Mouse (Mus musculus) MEL (cell line): ENCODE results near the gene Slc7a5. TPM values are rescaled to one million over a fixed set of nuclear protein-coding genes. Genes with fewer than 3 reads are reported as not detected.

Experiments
- DNase-seq: peaks from one replicate; pipeline ENCODE4 v3.0.0; 2011; ENCODE audit warnings: low read depth, low spot score
- H3K27ac ChIP-seq: 2 replicates; pipeline ENCODE4 v1.5.1; 2012; ENCODE audit warnings: low read depth, mild to moderate bottlenecking, control low read depth, low read length, moderate library complexity; ENCODE audit not compliant: control insufficient read depth
- H3K27me3 ChIP-seq, 2 experiments: fragments of 150-350 bp in 1 of 2; sonication (generic) in 1 of 2; 2 replicates each; pipeline ENCODE4 v1.6.1; 2012; ENCODE audit warnings: low read length in 2 of 2, mild to moderate bottlenecking in 2 of 2, improper control_type of control experiment in 1 of 2, moderate library complexity in 1 of 2; ENCODE audit not compliant: insufficient read depth in 2 of 2, control insufficient read depth in 1 of 2
- H3K36me3 ChIP-seq, 2 experiments: 2 replicates each; pipeline ENCODE4 v1.6.1; 2012 to 2014; ENCODE audit warnings: low read length in 2 of 2, improper control_type of control experiment in 1 of 2, inconsistent platforms in 1 of 2, mild to moderate bottlenecking in 1 of 2; ENCODE audit not compliant: insufficient read depth in 2 of 2, control insufficient read depth in 1 of 2
- H3K4me1 ChIP-seq, 2 experiments: fragments of 150-350 bp in 1 of 2; sonication (generic) in 1 of 2; 2 replicates each; pipeline ENCODE4 v1.6.1; 2012; ENCODE audit warnings: low read length in 2 of 2, improper control_type of control experiment in 1 of 2, mild to moderate bottlenecking in 1 of 2; ENCODE audit not compliant: insufficient read depth in 2 of 2, control insufficient read depth in 1 of 2
- H3K4me3 ChIP-seq, 2 experiments: fragments of 150-350 bp in 1 of 2; sonication (generic) in 1 of 2; 2 replicates each; pipeline ENCODE4 v1.5.1; 2012; ENCODE audit warnings: low read depth in 2 of 2, low read length in 2 of 2, mild to moderate bottlenecking in 2 of 2, moderate library complexity in 2 of 2, control low read depth in 1 of 2, improper control_type of control experiment in 1 of 2; ENCODE audit not compliant: control insufficient read depth in 1 of 2, insufficient read depth in 1 of 2
- H3K79me2 ChIP-seq: 2 replicates; pipeline ENCODE4 v1.6.1; 2012; ENCODE audit warnings: mild to moderate bottlenecking, low read length, moderate library complexity; ENCODE audit not compliant: control insufficient read depth, poor library complexity, insufficient read depth
- H3K9ac ChIP-seq: 2 replicates; pipeline ENCODE4 v1.6.1; 2012; ENCODE audit warnings: low read depth, mild to moderate bottlenecking, control low read depth, low read length, moderate library complexity; ENCODE audit not compliant: control insufficient read depth, poor library complexity, severe bottlenecking
- H3K9me3 ChIP-seq: fragments of 150-350 bp; sonication (generic); replicated peaks from 2 replicates; pipeline ENCODE4 v1.6.1; 2012; ENCODE audit warnings: mild to moderate bottlenecking, low read length, improper control_type of control experiment, moderate library complexity; ENCODE audit not compliant: insufficient read depth
- CHD2 ChIP-seq: IDR thresholded peaks from 2 replicates; pipeline ENCODE4 v1.6.1; 2011; ENCODE audit warnings: low read length, improper control_type of control experiment
- CTCF ChIP-seq, 3 experiments: IDR thresholded peaks in 2 of 3; conservative IDR thresholded peaks in 1 of 3; 2 replicates each; pipeline ENCODE4 v1.5.1; 2011 to 2012; ENCODE audit warnings: low read length in 3 of 3, low read depth in 2 of 3, mild to moderate bottlenecking in 2 of 3, improper control_type of control experiment in 1 of 3, inconsistent platforms in 1 of 3, mixed read lengths in 1 of 3, moderate library complexity in 1 of 3; ENCODE audit not compliant: control insufficient read depth in 1 of 3, insufficient read depth in 1 of 3, poor library complexity in 1 of 3, severe bottlenecking in 1 of 3
- E2F4 ChIP-seq: IDR thresholded peaks from 2 replicates; pipeline ENCODE4 v1.6.1; 2011; ENCODE audit warnings: low read depth, low read length, improper control_type of control experiment, borderline replicate concordance
- ELF1 ChIP-seq: IDR thresholded peaks from 2 replicates; pipeline ENCODE4 v1.6.1; 2014; ENCODE audit warnings: low read depth, mild to moderate bottlenecking, inconsistent platforms, low read length, improper control_type of control experiment, moderate library complexity
- EP300 ChIP-seq, 2 experiments: IDR thresholded peaks; 2 replicates each; pipeline ENCODE4 v1.6.1; 2011; ENCODE audit warnings: improper control_type of control experiment in 2 of 2, low read length in 2 of 2, low read depth in 1 of 2, mild to moderate bottlenecking in 1 of 2
- GATA1 ChIP-seq: IDR thresholded peaks from 2 replicates; pipeline ENCODE4 v1.6.1; 2011; ENCODE audit warnings: low read depth, low read length, improper control_type of control experiment
- HCFC1 ChIP-seq: IDR thresholded peaks from 2 replicates; pipeline ENCODE4 v1.6.1; 2012; ENCODE audit warnings: low read depth, mild to moderate bottlenecking, inconsistent platforms, low read length, improper control_type of control experiment, moderate library complexity
- MEF2A ChIP-seq: IDR thresholded peaks from 2 replicates; pipeline ENCODE4 v1.6.1; 2014; ENCODE audit warnings: low read depth, mild to moderate bottlenecking, inconsistent platforms, low read length, improper control_type of control experiment; ENCODE audit not compliant: poor library complexity, insufficient replicate concordance, severe bottlenecking; ENCODE audit errors: extremely low read depth
- MXI1 ChIP-seq: IDR thresholded peaks from 2 replicates; pipeline ENCODE4 v1.6.1; 2011; ENCODE audit warnings: mild to moderate bottlenecking, low read depth, low read length, improper control_type of control experiment
- MYB ChIP-seq: IDR thresholded peaks from 2 replicates; pipeline ENCODE4 v1.6.1; 2011; ENCODE audit warnings: mild to moderate bottlenecking, low read depth, low read length, improper control_type of control experiment
- POLR2A ChIP-seq, 2 experiments: IDR thresholded peaks; 2 replicates each; pipeline ENCODE4 v1.6.1; 2011 to 2012; ENCODE audit warnings: low read length in 2 of 2, mild to moderate bottlenecking in 2 of 2, control low read depth in 1 of 2, improper control_type of control experiment in 1 of 2, low read depth in 1 of 2, moderate library complexity in 1 of 2; ENCODE audit not compliant: control insufficient read depth in 1 of 2, insufficient read depth in 1 of 2, poor library complexity in 1 of 2
- RAD21 ChIP-seq: IDR thresholded peaks from 2 replicates; pipeline ENCODE4 v1.6.1; 2011; ENCODE audit warnings: mild to moderate bottlenecking, low read depth, low read length, improper control_type of control experiment
- SMC3 ChIP-seq: IDR thresholded peaks from 2 replicates; pipeline ENCODE4 v1.6.1; 2011; ENCODE audit warnings: low read depth, low read length, improper control_type of control experiment
- TAL1 ChIP-seq: IDR thresholded peaks from 2 replicates; pipeline ENCODE4 v1.6.1; 2012; ENCODE audit warnings: mild to moderate bottlenecking, inconsistent platforms, low read length, moderate library complexity, mixed read lengths
- TCF12 ChIP-seq: IDR thresholded peaks from 2 replicates; pipeline ENCODE4 v1.6.1; 2014; ENCODE audit warnings: low read depth, mild to moderate bottlenecking, inconsistent platforms, low read length, improper control_type of control experiment, moderate library complexity
- UBTF ChIP-seq: IDR thresholded peaks from 2 replicates; pipeline ENCODE4 v1.6.1; 2012; ENCODE audit warnings: low read depth, mild to moderate bottlenecking, inconsistent platforms, low read length, improper control_type of control experiment, moderate library complexity, borderline replicate concordance; ENCODE audit not compliant: insufficient read depth
- ZMIZ1 ChIP-seq: IDR thresholded peaks from 2 replicates; pipeline ENCODE4 v1.6.1; 2012; ENCODE audit warnings: low read depth, mild to moderate bottlenecking, inconsistent platforms, low read length, improper control_type of control experiment, moderate library complexity
- polyA plus RNA-seq, 2 experiments: library from polyadenylated mRNA; stranded (reverse) in 1 of 2; unstranded in 1 of 2; fragments of >175 nt in 1 of 2; fragments of >200 nt in 1 of 2; gene quantifications; 2 replicates each; pipeline versions ENCODE4 v1.2.1 to v1.2.4; 2012; ENCODE audit warnings: low replicate concordance in 2 of 2, low read depth in 1 of 2; ENCODE audit not compliant: insufficient read length in 2 of 2, insufficient read depth in 1 of 2, missing spikeins in 1 of 2
- total RNA-seq: library from RNA; depleted of rRNA; stranded (reverse); fragments of 300-350 nt; gene quantifications from 2 replicates; pipeline ENCODE4 v1.2.3, GENCODE M21; 2012

Gene Slc7a5
- total and polyA plus RNA-seq, 3 experiments: 55.0 to 263 (median 108) TPM

DNA sequence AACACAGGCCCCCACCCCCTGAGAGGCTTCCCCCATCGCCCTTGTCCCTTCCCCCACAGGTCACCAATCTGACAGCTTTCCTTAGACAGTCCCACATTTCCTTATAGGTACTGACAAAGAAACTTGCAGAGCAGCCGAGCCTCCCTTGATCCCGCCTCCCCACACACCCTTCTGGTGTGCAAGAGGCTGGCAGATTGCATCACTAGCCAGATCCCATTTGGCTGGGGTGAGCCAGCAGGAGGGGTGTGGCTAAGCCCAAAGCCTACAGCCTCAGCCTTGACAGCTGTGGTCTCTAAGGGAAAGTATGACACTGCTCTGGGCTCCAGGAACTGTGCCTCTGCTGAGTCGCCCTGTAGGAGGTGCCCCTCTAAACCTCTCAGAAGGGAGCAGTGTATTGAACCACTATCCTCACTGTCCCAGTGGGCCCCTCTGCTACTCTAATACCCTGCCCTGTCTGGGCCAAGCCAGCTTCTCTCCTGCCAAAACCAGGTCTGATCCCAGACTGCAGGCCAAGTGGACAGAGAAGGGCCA, 9.0 kb downstream of the Slc7a5 start (continued):
- TF ChIP-seq CTCF (IDR thresholded peaks at IDR 0.05 in 2 of 3, conservative IDR thresholded peaks at IDR 0.05 in 1 of 3; ENCODE audit: control insufficient read depth in 1 of 3, insufficient read depth in 1 of 3, low read depth in 2 of 3, low read length in 3 of 3, poor library complexity in 1 of 3, severe bottlenecking in 1 of 3): peak in 2 of 3 experiments; percentile 17 to 21; a peak in 3 of 6 replicates
- TF ChIP-seq TAL1: no peak
- no peak for TF ChIP-seq CHD2
- no peak for TF ChIP-seq GATA1
- TF ChIP-seq RAD21: no peak
- no peak for TF ChIP-seq E2F4
- TF ChIP-seq SMC3: no peak
- no peak for TF ChIP-seq MYB

DNA sequence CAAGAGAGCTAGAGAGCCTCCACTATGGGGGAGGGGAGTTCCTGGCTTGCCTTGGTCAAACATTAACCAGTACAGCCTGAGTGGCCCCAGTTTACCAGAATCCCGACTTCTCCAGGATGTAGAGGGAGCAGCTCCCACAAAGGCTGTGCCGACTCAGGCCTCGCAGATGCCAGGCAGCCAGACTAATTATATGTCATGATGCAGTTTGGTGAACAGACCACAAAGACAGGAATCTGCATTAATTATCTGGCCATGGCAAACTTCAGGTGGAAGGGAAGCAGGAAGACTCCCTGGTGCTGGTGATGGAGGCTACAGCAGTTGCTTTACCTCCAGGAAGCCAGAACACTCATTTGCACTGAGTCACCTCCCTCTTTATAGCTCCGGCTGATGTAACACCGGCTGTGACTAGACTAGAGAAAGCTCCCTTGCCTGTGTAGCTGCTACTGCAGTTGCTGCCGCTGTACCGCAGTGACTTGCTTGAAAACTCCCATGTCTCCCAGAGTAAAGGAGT, 9.6 kb downstream of the Slc7a5 start:
- Histone ChIP-seq H3K4me1 (peaks cover 22 to 45% of the 10 kb centered on the region in 2 experiments; a peak in 3 of 4 replicates), H3K27me3 (no peaks in the 10 kb centered on the region), H3K4me3 (no peak overlapping the region), H3K9me3 (no peaks in the 10 kb centered on the region)
- no peak for TF ChIP-seq MXI1
- TF ChIP-seq TCF12: no peak
- TF ChIP-seq POLR2A (IDR thresholded peaks at IDR 0.05; ENCODE audit: control insufficient read depth in 1 of 2, insufficient read depth in 1 of 2, low read depth in 1 of 2, low read length in 2 of 2, poor library complexity in 1 of 2): no peak
- TF ChIP-seq, all 39 proteins: peak for 0
- Histone ChIP-seq H3K36me3 (peaks cover 22 to 46% of the 10 kb centered on the region in 2 experiments), H3K27ac (peak overlapping the region; percentile 9), H3K79me2 (peaks cover 84% of the 10 kb centered on the region), H3K9ac (peak overlapping the region; percentile 1)
- DNase-seq: no peak

GRCm38 (mm10) chr8:121897205-121897604, 10.3 kb downstream of the Slc7a5 start:
- no peaks in the 10 kb centered on the region for H3K9me3 ChIP-seq
- no peak overlapping the region for H3K4me3 ChIP-seq
- peaks cover 26 to 41% of the 10 kb centered on the region in 2 experiments for H3K36me3 ChIP-seq
- TF ChIP-seq MEF2A (no peak), ZMIZ1 (no peak), EP300 (IDR thresholded peaks at IDR 0.05; ENCODE audit: low read depth in 1 of 2, low read length in 2 of 2) (no peak), HCFC1 (no peak), SMC3 (no peak), ELF1 (no peak), MYB (no peak), CTCF (IDR thresholded peaks at IDR 0.05 in 2 of 3, conservative IDR thresholded peaks at IDR 0.05 in 1 of 3; ENCODE audit: control insufficient read depth in 1 of 3, insufficient read depth in 1 of 3, low read depth in 2 of 3, low read length in 3 of 3, poor library complexity in 1 of 3, severe bottlenecking in 1 of 3) (no peak), UBTF (no peak), RAD21 (no peak)
- no peaks in the 10 kb centered on the region for H3K27me3 ChIP-seq
- H3K79me2 ChIP-seq: peaks cover 78% of the 10 kb centered on the region
- no peak overlapping the region for H3K9ac ChIP-seq
- no peak for DNase-seq
- peaks cover 22 to 39% of the 10 kb centered on the region in 2 experiments; a peak in 3 of 4 replicates for H3K4me1 ChIP-seq
- H3K27ac ChIP-seq: no peak overlapping the region
